Mouse (Mus musculus) gastrocnemius, postnatal 10 days (tissue): ENCODE data around the gene Olfr67. TPM values are rescaled to one million over a fixed set of nuclear protein-coding genes. Genes with fewer than 3 reads are reported as not detected.
"Not testable (repeated sequence)": the region's sequence is repeated elsewhere in the genome, so short reads cannot be mapped to it uniquely, and the experiment has no call there.

Experiments
- DNase-seq: peaks from one replicate; pipeline ENCODE4 v3.0.0; 2021; ENCODE audit warnings: mixed read lengths
- long read RNA-seq, 2 experiments: library from polyadenylated mRNA; stranded (forward); transcript quantifications; one replicate each; pipeline ENCODE4 v2.0.0; 2021
- total RNA-seq, 2 experiments: library from RNA; stranded (reverse); gene quantifications; 2 replicates each; pipeline ENCODE4 v1.2.3; 2021

Olfr67 gene
- total RNA-seq, result not detected
- long read RNA-seq, experiment 1, result 0 reads
- long read RNA-seq, experiment 2, result 0 reads

GRCm38 (mm10) chr7:103791721-103792120 is at the start of gene Olfr67:
Gene Olfr67, minus strand, starts transcription at chr7:103791821.
- no peak for DNase-seq

DNA sequence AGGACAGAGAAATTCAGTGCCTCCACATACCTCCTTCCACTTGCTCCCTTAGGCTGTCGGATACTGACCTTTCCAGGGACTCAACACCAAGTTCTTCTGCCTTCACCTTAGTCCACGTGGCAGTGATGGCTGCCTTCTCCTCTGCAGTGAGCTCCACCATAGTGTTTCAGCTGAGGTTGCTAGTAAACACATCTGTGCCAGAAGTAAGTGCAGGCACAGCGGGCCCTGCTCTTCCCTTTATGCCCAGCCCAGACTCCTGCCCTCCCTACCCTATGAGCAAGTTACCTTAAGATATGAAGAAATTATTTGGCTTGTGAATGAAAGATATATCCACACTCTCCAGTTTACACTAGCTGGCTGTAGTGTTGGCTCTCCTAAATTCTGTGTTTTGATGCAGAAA is 48.6 kb upstream of the Olfr67 start, which contains the start of gene Hbb-bh2:
Gene Hbb-bh2 (minus strand): TSS at position 253 of the 400 bp plus-strand sequence.
- DNase-seq, result no peak

DNA sequence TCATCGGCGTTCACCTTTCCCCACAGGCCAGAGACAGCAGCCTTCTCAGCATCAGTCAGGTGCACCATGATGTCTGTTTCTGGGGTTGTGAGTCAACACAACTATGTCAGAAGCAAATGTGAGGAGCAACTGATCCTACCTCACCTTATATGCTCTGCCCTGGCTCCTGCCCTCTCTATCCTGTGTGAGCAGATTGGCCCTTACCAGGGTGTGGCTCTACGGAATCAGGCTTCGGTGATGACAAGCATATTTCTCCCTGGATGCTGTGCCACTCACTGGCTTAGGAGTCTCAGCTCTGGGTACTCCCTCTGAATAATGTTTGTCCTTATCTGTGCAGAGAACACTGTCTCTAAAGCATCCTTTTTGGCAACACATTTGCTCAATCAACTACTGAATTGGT is 36.2 kb upstream of the Olfr67 start, which contains the start of gene Hbb-bs:
Gene Hbb-bs (minus strand): TSS at position 289 of the 400 bp plus-strand sequence.
- DNase-seq, result no peak

GRCm38 (mm10) chr7:103827139-103827538 is 35.5 kb upstream of the Olfr67 start:
- not testable (repeated sequence) for DNase-seq

DNA sequence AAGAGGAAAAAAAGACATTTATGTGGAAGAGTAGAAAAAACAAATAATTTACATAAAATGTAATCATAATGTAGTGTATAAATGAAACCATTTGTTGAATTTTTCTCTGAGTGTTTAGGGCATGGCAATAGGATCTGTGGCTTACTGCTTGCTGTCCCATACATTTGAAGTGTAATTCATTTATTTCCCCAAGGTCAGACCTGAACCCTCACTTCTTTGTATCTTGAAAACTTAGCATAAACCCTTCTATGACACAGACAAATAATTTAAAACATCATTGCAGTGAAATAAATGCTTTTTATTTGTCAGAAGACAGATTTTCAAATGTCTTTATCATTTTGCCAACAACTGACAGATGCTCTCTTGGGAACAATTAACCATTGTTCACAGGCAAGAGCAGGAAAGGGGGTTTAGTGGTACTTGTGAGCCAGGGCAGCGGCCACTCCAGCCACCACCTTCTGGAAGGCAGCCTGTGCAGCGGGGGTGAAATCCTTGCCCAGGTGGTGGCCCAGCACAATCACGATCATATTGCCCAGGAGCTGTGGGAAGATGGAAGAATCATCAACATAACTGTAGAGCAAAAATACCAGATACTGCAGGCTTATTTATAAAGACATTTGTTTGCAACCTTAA is 34.8 kb upstream of the Olfr67 start:
- DNase-seq, result no peak

- no peak for DNase-seq
These were observed 34.1 kb upstream of the Olfr67 start for GRCm38 (mm10) chr7:103825536-103826254.

DNA sequence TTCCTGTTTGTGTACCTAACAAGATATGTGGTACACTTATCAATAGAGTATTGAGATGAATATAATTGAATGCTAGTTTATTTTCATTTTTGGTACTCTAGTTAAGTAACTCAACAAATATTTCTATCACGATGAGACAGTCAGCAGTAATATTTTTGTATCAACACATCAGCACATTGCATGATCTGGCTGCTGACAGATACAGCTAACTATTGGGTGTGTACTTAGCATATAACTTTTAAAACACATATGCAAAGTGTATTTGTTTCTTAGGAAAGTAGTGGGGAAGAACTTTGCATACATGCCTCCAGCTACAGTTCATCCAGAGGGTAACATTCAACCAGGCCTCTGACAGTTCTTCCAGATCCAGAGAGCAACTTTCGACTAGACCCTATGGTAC is 33.0 kb upstream of the Olfr67 start:
- no peak for DNase-seq

DNA sequence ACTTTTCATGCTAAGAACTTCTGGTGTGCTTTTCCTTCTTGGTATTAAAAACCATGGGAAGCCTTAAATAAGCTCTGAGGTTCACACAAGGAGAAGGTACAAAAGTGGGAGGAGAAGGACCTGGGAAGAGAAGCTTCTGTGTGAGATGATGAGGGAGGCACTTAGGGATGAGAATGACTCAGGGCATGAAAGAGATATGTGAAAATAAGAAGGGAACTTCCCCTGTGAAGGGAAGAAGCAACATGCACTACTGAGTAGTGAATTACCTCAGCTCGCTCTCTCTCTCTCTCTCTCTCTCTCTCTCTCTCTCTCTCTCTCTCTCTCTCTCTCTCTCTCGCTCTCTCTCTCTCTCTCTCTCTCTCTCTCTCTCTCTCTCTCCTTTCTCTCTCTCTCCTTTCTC is 23.5 kb upstream of the Olfr67 start:
- not testable (repeated sequence) for DNase-seq

DNA sequence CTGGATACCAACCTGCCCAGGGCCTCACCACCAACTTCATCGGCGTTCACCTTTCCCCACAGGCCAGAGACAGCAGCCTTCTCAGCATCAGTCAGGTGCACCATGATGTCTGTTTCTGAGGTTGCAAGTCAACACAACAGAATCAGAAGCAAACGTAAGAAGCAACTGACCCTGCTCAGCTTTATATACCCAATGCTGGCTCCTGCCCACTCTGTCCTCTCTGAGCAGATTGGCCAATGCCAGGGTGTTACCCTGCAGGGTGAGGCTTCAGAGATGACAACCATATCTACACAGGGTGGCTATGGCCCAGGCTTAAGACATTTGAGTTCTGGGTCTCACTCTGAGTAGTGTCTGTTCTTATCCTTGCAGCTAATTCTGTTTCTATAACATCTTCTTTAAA is 22.1 kb upstream of the Olfr67 start, which contains the start of gene Hbb-bt:
Gene Hbb-bt (minus strand): TSS at position 231 of the 400 bp plus-strand sequence.
- no peak for DNase-seq

DNA sequence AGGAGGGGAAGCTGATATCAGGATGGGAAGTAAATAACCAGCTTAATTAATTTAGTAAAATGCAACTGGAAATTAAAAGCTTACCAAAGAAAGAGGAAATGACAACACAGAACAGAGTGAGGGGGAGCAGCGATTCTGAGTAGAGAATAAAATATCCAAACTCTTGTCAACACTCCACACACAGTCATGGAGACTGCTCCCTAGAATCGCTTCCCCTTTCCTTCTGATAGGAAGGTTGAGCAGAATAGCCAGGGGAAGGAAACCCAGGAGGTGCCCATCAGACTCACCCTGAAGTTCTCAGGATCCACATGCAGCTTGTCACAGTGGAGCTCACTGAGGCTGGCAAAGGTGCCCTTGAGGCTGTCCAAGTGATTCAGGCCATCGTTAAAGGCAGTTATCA is 21.5 kb upstream of the Olfr67 start:
- not testable (repeated sequence) for DNase-seq

GRCm38 (mm10) chr7:103812174-103812573 is 20.6 kb upstream of the Olfr67 start:
- no peak for DNase-seq

GRCm38 (mm10) chr7:103811223-103811845 is 19.7 kb upstream of the Olfr67 start:
- no peak for DNase-seq

DNA sequence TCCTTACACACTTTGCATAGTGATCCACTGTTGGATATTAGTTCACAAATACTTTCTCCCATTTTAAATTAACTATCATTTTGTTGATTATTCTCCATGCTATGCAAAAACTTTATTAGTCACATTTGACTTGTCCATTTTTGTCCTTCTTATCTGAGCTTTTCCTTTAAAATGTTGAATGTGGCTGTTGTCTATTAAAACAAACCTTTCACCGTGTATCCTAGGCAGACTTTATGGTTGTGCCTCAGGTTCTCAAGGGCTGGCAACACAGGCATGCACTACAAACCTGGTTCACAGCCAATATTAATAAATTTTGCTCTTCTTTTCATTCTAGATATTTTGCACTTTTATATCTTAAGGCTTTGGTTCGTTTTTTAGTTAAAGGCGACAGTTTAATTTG is 19.1 kb upstream of the Olfr67 start:
- no peak for DNase-seq

GRCm38 (mm10) chr7:103810296-103810695 is 18.7 kb upstream of the Olfr67 start:
- DNase-seq, result no peak

DNA sequence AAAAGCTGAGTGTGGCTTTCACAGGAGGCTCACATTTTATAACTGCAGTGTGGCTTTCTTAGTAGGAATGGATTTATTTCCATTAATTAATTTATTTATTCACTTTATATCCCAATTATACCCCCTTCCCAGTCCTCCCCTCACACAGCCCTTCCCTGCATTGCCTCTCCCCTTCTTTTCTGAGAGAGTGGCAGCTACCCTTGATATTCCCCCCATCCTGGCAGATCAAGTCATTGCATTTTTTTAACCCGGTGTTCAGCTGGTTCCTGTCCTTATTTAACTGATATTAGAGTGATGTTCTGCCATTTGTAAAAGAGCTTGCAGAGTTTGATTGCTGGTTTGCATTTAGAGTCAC is 18.2 kb upstream of the Olfr67 start:
- no peak for DNase-seq

DNA sequence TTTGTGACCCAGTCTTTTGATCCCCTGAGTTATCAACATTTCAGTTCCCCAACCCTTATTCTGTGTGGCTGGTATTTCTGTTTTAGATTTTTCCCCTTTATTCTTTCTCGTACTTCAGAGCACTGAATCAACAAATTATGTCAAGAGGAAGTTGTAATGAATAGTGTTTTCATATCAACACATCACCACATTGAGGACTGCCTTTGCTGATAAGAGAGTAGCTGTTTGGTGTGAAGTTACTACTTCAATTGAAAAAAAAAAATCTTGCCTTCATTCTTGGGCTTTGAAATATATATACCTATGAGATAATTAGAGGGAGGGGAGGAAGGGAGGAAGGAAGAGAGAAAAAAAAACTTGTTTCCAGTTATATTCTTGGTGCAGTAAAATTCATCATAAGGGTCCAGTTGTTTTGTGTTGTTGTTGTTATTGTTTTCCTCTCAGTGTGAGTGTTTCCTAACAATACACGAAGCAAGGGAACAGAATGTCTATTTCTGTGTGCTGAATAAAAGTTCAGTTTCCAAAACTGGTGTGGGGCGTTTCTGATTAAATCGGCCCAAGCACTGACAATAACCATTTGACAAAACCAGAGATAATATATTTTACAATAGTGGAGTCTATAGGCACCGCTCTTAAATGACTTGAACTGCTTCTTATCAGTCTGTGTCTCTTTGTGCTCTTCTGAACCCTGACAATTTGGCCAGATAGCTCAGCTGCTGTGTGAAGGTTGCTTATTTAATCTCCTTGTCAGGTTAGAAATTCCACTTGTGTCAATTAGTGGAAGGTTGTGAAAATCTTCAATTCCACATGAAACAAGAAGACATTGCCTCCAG is 17.6 kb upstream of the Olfr67 start:
- no peak for DNase-seq

- DNase-seq, result not testable (repeated sequence)
These were observed 16.5 kb upstream of the Olfr67 start for GRCm38 (mm10) chr7:103808120-103808519.

DNA sequence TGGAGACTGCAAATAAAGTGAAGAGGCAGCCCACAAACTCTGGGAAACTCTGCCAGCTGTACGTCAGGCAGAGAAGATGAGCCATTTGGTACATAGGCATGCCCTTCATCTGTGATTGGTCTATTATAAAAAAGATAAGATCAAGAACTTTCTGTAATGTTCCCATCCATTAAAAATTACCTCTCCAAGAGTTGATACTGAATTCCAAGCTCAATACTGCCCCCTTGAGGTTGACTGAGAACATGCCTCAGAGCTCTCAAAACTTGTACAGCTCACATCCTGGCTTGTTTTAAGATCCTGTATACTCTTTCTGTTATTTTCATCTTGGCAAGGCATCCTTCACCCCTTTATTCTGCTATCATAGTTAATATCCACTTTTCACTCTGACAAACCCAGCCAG is 15.2 kb upstream of the Olfr67 start:
- no peak for DNase-seq

DNA sequence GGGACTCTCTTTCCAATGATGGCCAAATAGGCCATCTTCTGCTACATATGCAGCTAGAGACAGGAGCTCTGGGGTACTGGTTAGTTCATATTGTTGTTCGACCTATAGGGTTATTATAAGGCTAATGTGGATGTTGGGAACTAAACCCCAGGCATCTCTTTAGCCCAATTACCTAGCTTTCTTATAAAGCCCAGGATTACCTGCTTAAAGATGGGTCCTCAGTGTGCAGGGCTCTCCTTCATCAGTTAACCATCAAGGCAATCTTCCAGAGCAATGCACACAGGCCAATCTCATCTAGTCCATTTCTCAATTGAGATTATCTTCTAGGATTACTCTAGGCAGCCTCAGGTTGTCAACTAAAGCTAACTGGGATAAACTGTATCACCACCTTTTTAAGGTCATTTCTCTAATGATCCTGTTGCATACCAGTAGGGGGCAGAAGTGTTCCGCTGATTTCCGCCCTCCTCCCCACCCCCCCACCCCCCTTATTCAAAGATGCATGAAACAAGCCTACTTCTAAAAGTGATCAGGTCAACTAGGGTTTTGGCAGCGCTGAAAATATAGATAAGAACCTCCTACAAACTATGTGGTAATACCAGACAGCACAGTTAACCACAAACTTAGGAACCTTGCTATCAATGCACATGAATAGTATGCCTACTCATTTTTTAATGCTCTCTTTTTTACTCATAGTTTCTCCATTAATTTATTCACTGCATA is 1.2 kb upstream of the Olfr67 start:
- DNase-seq, result no peak

DNA sequence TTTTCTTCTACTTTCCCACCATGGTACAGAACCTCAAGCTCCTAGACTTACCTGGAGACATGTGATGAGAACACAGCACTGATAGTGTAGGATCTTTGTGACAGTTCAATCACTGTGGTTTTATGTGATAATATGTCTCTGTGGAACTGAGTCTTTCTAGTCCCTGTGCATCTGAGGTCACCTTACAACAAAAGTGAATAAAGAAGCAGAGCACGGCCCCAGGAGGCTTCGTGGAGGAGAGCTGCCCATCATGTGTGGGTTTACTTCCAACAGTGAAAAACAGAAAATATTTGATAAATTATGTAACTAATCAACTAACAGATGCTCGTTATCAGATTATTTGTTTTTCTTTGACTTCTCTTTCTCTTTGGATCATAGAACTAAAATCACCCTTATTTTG is 12.0 kb downstream of the Olfr67 start, which contains the start of gene Olfr68:
Gene Olfr68 (minus strand): TSS at position 101 of the 400 bp plus-strand sequence.
- DNase-seq, result no peak

GRCm38 (mm10) chr7:103777652-103778051 is 14.0 kb downstream of the Olfr67 start:
- not testable (repeated sequence) for DNase-seq

- no peak for DNase-seq
These were observed 20.1 kb downstream of the Olfr67 start, which contains the start of gene Olfr69 for GRCm38 (mm10) chr7:103771494-103771893. Gene Olfr69, minus strand, starts transcription at chr7:103771594.
